Mouse (Mus musculus): ENCODE measurements around the gene Htr5b. TPM values are rescaled to one million over a fixed set of nuclear protein-coding genes. Genes with fewer than 3 reads are reported as not detected.

Htr5b gene
- total RNA-seq, 2 experiments from 2014 or later, result not detected

DNA sequence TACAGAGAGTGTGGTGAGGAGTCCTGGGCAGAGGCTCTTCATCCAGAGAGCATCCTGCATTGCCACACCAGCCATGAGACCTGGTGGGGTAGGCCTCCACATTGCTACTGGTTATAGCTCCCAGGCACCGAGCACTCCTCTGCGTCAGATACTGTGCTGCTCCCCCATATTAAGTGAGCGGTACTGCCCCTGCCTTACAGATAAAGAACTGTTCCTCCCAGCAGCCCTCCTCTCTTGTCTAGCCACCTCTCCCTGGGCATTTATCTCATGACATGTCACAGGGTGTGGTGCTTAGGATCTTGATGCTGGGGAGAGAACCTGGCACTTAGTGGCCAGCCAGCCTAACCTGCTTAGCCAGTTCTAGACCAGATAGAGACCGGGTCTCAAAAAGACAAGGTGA lies 31.2 kb downstream of the Htr5b start:
- ATAC-seq (ENCODE audit: poor library complexity, severe bottlenecking), result no peak

DNA sequence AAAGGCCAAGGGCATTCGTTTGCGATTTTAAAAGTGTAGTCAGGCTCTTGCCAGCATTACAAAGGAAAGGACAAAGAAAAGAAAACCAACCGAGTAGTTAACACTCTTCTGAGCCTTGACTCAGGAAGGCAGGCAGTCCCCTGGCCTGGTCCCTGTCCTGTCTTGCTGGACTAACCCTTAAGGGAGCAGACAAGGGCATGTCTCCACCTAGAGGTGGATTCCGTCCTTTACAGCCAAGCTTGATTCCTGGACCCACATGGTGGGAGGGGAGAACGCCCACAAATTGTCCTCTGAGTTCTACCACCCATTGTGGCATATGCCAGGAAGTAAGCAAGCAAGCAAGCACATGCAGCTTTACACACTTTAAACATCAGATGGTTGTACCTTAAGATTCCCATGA lies 38.0 kb downstream of the Htr5b start:
- peak; percentile 60 for ATAC-seq (ENCODE audit: poor library complexity, severe bottlenecking)

DNA sequence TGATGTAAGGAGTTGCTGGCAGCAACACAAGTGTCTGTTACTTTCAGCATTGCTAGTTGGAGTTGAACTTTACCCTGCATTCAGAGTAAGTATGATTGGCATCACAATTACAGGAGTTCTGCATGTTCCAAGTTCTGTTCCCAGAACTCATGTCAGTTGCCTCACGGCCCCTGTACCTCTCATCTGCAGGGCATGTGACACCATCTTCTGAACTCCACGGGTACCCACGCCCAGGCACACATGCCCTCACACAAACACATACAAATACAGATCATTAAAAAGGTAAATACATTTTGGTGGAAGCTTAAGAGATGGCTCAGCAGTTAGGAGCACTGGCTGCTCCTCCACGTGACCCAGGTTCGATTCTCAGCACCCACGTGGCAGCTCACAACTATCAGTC lies 41.5 kb downstream of the Htr5b start:
- no peak for ATAC-seq (ENCODE audit: poor library complexity, severe bottlenecking)

DNA sequence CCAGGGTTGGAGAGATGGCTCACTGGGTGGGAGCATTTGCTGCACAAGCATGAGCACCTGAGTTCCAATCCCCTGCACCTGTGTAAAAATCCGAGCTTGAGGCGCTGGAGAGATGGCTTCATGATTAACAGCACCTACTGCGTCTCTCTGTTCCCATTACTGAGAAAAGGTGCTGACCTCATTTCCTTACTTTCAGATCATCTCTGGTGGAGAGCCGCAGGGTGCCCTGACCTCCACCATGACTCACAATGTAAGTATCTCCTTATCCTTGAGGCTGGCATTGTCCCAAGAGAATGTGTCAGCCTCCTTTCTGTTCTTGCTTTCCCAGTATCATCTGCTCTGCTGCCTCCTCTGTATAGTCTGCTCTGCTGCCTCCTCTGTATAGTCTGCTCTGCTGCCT lies 45.2 kb downstream of the Htr5b start:
- no peak for ATAC-seq (ENCODE audit: poor library complexity, severe bottlenecking)

DNA sequence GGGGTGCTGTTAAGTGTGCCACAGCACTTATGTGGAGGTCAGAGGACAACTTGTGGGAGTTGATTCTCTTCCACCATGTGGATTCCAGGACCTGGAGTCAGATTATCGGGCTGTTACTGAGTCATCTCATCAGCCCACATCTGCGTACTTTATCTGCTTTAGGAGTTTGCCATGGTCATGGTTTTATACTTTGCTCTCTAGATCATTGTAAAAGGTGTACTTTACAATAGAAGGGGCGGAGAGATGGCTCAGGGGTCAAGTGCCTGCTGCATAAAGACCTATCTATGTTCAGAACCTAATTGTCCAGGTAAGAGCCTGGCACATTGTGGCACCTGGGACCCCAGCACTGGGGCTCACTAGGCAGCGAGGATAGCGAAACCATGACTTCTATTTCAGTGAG lies 48.9 kb downstream of the Htr5b start:
- ATAC-seq (ENCODE audit: poor library complexity, severe bottlenecking), result no peak

DNA sequence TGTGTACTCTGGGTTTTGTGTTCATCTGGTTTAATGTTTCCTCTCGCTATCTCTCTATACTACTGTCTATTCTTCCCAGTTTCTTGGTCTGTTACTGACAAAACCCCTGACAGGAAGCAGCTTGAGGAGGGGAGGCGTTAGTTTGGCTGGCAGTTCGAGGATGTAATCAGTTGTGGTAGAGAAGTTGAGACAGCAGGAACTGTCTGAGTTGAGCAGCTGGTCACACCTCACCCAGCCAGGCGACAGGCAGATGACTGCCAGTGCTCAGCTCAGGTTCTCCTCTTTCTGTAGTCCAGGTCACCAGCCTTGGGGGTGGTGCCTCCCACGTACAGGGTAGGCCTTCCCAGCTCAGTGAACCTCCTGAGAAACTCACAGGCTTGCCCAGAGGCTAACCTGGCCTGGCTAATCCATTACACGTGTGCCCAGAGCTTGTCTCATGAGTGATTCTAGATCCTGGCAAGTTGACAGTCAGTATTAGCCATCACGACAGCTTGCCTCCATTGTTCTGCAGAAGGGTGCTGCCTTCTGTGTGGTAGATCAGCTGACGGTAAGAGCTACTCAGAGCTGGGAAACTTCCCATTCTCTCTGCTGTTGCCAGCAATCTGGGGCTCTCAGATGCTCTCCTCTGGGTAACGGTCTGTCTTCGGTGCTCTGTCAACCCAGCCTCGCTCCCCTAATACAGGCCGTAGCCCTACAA lies 49.8 kb downstream of the Htr5b start:
- peak; percentile 85 for ATAC-seq (ENCODE audit: poor library complexity, severe bottlenecking)

DNA sequence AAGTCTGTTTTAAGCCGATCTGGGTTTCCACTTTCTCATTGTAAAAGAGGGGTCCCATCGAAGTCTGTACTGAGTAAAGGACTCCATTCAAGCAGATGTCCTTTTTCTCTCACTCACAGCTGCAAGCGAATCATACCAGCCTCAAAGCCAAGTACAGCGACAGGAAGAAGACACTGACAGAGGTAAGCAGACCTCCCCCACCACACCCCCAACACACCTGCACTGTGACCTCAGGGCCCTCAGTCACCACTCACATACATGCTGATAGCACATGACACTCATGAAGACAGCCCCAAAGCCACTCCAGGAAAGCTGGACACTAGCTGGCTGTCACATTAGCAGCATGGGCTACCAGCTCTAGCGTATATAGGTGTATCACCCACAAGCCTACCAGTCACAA lies 50.5 kb downstream of the Htr5b start:
- ATAC-seq (ENCODE audit: poor library complexity, severe bottlenecking), result no peak

DNA sequence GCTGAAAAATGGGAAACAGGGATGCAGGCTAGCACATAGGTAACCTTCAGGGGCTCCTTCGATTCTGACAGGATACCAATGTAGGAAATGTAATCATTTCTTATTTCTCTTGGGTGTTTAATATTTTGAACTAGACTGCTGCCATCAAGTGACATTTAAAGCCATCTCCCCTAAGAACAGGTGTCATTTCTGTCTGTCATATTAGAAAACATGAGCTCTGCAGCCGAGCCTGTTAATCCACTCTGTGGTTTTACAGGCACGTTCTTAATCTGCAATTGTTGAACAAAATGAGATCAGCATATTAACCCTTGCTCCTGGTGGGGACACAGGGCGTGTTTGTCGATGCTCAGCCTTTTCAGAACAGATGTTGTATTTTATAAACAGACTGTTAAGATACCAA lies 56.8 kb downstream of the Htr5b start:
- ATAC-seq (ENCODE audit: poor library complexity, severe bottlenecking), result no peak

DNA sequence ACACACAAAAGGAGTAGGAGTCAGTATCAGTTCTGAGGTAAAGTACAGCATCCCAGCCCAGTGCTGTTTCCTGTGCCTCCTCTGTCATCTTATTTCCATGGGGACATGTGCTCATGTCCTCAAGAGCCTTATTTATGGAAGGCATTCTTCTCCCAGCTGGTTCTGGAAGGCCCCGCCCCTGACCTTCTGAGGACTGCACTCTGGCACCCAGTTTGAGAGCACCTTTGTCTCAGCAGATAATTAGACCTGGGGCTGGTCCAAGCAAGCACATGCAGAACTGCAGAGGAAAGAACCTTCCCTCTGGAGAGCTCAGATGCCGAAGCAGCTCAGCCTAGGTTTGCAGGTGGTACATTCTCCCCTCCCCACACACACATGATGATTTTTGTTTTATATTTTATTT lies 60.0 kb downstream of the Htr5b start:
- ATAC-seq (ENCODE audit: poor library complexity, severe bottlenecking), result no peak

DNA sequence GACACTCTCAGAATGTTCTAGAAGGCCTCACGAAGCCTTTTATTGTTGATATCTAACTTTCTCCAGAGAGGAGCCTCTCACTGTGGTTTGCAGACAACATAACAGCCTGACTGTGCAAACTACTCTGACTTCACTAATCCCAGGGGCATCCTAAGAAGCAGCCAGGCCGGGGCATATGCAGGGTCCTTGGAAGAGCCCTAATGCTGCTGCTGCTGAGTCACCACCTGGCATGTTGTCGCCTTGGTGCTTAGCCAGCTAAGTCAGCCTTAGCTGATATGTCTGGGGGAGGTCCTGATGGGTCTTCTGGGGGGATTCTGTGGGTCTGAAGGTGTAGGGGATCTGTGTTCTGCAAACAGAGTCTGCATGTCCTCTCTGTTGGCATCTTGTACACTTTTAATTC lies 62.0 kb downstream of the Htr5b start:
- ATAC-seq (ENCODE audit: poor library complexity, severe bottlenecking), result no peak

DNA sequence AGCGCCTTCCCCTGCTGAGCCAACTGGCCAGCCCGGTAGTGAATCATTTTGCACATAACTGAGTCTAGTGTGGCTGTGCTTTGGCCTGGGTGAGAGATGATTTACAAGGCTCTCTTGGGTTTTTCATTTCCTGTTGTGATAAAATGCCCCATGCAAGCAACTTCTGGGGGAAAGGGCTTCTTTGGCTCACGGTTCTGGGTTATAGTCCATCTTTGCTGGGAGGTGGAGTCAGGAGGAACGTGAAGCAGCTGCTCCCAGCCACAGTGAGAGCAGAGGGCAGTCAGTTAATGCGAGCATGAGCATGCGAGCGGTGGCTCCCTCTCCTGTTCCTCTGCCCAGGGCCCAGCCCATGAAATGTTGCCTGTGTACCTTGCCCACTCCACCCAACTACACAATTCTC lies 64.5 kb downstream of the Htr5b start:
- no peak for ATAC-seq (ENCODE audit: poor library complexity, severe bottlenecking)

DNA sequence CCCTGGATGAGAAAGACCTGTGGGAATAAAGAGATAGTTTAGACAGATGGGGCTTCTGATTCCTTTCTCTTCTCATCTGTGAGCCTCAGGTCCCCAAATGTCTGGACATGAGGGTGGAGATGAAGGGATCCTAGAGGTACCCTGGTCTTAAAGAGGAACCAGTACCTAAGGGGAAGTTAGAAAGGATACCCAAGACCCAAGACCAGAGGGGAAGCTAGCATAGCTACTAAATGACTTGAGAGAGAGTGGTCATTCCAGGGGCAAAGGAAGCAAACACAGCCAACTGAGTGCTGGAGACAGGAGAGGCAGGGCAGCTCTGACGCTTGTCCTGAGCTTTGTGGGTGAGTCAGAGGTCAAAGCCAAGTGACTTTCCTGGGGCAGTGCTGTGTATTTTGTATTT lies 65.6 kb downstream of the Htr5b start:
- peak; percentile 54 for ATAC-seq (ENCODE audit: poor library complexity, severe bottlenecking)

DNA sequence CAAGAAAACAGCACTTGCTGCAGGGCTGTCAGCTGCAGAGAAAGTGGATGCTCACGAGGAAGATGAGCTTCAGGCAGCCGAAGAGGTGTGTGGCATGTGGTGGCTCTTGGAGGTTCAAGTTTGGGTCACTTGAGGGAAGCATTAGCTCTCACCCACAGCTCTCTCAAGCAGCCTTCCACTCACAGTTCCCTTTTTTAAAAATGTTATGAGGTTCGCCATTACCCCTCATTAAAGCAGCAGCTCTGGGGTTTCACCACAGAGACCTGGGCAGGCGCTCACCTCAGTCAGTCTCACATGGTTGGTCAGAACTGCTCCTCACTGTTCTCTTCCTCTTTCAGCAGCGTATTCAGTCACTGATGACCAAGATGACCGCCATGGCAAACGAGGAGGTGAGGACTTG lies 66.4 kb downstream of the Htr5b start:
- peak; percentile 72 for ATAC-seq (ENCODE audit: poor library complexity, severe bottlenecking)

DNA sequence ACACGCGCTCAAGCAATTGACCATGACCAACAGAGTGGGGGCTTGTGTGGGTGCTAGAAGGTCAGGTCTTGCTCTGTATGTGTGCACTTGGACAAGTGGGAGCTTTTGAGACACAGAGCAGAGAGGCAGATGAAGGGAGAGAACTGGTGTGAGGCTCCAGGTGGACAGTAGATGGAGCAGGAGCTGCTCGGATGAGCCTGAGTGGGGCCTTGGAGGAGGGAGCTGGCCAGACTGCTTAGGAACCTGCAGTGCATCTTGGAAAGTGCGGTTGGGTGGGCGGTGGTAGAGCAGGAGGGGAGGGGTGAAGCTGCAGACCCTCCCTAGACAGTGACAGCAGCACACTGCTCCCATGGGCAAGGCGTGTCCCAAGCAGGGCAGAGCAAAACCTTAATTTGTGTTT lies 68.2 kb downstream of the Htr5b start:
- no peak for ATAC-seq (ENCODE audit: poor library complexity, severe bottlenecking)

Other genes starting within 250 kb of the Htr5b start
- gene Insig2, start 195.9 kb downstream of the Htr5b start, total RNA-seq (2015), result 15.2 and 19.2 TPM in 2 replicates
- gene Insig2, start 195.9 kb downstream of the Htr5b start, total RNA-seq (2017), result 16.5 and 27.5 TPM in 2 replicates
- 9.4 and 11.5 TPM in 2 replicates for gene Ccdc93, start 97.4 kb downstream of the Htr5b start, total RNA-seq (2015)
- 18.9 and 19.3 TPM in 2 replicates for gene Ccdc93, start 97.4 kb downstream of the Htr5b start, total RNA-seq (2017)
- 46.1 and 49.1 TPM in 2 replicates for gene Ddx18, start 39.5 kb upstream of the Htr5b start, total RNA-seq (2015)
- gene Ddx18, start 39.5 kb upstream of the Htr5b start, total RNA-seq (2017), result 18.9 and 21.1 TPM in 2 replicates

All from megakaryocyte, adult 5-6 weeks (primary cell).